Mouse (Mus musculus) thymus, adult 18-20 months (tissue): ENCODE data around the gene Sgk1.

Experiments used
- DNase-seq, 2 experiments: peaks; one replicate each; pipeline ENCODE4 v3.0.0; 2022; ENCODE audit warnings: mixed read lengths in 2 of 2

Gene Sgk1

GRCm38 (mm10) chr10:21978421-21978820 is 96.4 kb downstream of the Sgk1 start:
- DNase-seq = no peak

DNA sequence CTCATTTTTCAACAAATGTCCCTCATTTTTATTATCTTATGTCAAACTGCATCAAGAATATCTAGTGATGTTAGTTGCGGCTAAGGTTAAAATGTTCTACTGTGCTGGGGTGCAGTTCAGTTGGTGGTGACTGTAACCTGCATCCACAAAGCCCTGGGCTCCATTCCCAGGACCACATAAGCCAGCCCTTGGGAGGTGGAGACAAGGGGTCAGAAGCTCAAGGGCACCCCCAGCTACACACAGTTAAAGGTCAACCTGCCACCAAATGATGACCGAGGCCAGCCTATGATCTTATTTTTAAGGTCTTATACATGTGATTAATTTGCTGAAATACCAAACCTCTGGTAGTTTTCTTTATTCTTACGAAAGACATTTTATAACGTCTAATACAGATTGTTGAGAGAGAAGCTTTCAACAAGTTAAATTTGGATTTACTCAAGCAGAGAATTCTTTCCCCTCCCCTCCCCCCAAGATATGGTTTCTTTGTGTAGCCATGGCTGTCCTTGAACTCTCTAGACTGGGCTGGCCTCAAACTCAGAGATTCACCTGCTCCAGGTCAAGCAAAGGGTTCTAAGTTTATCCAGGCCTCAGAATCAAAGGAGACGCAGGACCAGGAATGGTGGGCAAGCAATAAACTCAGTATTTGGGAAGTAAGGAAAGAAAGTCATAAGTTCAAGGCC is 97.4 kb downstream of the Sgk1 start:
- no peak for DNase-seq

DNA sequence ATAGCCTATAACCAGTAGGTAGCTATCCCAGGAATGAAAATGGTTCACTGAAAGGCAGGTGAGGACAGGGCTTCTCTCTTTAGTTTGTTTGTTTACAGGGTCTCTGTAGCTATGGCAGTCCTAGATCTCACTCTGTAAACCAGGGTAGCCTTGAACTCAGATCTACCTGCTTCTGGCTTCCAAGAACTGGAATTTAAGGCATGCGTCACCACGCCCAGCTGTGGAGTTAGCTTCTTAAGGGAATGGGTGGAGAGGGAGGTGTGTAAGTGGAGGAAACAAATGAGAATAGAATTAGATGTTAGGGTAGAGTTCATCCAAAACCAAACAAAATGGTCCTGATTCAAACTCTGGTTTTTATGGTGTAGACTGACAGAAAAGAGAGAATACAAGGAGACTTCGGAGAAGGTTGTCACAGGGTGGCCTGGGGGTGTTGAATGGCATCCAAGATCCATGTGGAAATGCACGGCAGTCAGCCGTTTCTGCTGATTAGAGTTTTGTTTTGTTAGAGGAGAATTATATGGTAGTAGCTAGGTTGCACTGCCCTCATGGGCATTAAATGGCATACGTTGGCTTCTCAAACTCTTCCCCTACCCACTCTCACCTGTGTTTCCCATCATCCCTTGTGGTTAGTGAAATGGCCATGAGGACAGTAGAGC is 98.9 kb downstream of the Sgk1 start:
- no peak for DNase-seq

GRCm38 (mm10) chr10:21982303-21982702 is 100.3 kb downstream of the Sgk1 start:
- no peak for DNase-seq

DNA sequence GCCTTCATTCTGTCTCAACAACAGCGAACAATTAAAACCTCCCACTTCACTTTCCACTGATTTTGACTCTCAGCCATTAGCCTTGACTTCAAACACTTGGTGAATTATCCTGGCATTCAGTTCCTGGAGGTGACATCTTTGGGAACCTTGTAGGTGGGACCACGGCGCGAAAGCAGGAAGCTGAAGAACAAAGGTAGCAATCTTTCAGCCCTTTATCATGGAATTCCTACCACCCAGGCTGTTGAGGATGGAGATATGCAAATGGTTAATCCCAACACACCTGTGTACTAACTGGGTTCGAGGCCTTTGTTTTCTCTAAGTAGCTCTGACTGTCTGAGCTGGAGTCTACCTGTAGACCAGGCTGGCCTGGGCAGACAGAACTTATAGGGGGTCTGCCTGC is 106.5 kb downstream of the Sgk1 start:
- no peak for DNase-seq

- DNase-seq = peak; percentile 51 to 62
Observed at GRCm38 (mm10) chr10:21991351-21991840, 109.4 kb downstream of the Sgk1 start.

DNA sequence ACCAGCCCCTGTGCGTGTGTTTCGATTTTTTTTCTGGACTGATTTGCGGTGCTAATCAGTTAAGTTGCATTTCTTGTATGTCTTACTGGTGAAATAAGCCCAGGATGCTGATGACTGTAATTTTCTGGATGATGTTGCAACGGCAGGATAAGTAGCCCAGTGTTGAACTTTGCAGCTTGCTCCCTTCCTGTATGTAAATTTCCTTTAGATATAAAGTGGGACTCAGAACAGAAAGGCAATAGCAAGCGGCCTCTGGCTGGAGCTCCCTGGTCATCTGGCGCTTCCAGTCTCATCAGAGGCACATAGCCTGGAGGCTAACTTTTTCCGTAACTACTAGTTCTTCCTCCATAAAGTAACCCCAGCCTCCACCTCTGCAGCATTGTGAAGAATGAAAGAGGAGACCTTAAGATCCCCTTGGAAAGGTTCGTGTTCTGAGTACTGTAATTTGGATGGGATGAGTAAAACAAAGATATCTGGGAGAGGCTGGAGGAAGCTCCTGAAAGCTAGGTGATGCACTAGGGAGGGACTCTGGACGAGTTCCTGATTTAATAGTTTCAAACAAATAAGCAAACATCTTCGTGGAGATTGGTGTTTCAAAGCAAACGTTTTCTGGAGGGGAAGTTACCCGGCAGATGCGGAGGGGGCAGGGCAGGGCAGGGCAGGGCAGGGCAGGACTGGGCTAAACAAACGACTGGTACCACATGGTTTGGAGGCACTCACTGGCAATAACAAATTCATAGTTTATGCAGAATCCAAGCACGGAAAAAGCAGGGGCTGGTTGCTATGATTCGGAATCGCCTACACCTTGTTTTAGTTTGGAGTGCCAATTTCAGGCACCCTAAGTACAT is 110.2 kb downstream of the Sgk1 start:
- peak; percentile 23 to 34 for DNase-seq

DNA sequence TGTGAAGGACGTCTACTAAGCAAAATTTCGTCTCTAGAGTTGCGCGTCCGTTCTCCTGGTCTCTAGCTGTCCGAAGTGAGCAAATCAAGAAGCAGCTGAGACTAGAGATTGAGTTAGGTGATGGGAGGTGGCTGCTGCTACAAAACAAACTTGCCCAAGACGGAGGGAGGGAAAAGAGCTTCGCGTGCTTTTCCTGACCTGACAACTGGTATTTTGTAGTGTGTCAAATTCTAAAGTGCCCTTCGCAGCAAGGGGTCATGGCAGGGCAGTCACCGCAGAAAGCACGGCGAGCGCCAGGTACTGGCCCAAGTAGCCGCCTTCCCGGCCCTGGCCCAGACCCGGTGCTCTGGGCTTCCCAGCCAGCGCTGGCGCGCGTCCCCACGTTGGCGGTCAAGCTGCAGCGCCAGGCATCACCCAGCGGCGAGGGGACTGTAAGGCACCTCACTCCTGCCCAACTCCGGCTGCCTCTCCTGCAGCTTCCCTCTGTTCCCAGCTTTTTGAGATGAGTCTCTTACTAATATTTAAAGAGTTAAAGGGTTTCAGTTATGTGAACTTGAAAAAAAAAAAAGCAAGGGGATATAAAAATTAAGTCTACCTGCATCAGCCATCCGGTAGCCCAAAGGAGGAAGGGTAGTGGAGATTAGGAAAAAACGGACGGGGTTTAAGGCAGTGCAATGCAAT is 111.0 kb downstream of the Sgk1 start:
- peak; percentile 61 for DNase-seq

GRCm38 (mm10) chr10:21993515-21994373 is 111.8 kb downstream of the Sgk1 start:
- DNase-seq = no peak

DNA sequence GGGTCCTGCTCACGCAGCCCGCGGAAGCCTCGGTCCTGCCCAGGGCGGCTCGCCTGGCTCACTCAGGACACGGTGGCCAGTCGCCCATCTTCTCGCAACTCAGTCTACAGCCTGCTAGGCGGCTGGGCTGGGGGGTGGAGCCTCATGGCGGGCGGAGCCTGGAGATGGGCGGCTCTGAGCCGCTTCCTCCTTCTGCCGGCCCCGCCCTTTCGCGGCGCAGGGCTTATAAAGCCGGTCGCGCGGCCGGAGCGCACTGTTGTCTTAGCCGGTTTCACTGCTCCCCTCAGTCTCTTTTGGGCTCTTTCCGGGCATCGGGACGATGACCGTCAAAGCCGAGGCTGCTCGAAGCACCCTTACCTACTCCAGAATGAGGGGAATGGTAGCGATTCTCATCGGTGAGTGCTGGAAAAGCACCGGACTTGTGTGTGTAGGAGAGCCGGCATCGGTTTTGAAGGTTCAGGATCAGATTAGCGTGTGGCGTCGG is 112.5 kb downstream of the Sgk1 start:
- peak; percentile 94 for DNase-seq

- DNase-seq = peak in 1 of 2 experiments; percentile 36
Observed at GRCm38 (mm10) chr10:21995221-21995620, 113.2 kb downstream of the Sgk1 start.

DNA sequence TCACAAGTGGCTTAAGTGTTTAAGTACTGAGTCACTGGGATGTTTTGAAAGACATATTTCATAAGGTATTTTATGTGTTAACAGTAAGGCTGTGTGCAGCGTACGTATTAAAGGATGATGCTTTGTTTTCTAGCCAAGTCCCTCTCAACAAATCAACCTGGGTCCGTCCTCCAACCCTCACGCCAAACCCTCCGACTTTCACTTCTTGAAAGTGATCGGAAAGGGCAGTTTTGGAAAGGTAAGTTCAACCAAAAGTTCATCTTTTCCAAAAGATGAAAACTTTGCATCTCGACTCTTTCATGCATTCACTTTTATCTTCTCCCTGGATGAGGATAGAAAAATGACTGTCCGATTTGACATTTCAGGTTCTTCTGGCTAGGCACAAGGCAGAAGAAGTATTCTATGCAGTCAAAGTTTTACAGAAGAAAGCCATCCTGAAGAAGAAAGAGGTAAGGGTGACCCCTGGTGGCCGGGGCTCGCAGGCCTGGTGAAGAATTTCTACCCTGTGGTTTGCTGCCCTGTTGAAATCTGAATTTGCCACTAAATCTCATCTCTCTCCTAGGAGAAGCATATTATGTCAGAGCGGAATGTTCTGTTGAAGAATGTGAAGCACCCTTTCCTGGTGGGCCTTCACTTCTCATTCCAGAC is 113.8 kb downstream of the Sgk1 start:
- DNase-seq = peak; percentile 48 to 57

DNA sequence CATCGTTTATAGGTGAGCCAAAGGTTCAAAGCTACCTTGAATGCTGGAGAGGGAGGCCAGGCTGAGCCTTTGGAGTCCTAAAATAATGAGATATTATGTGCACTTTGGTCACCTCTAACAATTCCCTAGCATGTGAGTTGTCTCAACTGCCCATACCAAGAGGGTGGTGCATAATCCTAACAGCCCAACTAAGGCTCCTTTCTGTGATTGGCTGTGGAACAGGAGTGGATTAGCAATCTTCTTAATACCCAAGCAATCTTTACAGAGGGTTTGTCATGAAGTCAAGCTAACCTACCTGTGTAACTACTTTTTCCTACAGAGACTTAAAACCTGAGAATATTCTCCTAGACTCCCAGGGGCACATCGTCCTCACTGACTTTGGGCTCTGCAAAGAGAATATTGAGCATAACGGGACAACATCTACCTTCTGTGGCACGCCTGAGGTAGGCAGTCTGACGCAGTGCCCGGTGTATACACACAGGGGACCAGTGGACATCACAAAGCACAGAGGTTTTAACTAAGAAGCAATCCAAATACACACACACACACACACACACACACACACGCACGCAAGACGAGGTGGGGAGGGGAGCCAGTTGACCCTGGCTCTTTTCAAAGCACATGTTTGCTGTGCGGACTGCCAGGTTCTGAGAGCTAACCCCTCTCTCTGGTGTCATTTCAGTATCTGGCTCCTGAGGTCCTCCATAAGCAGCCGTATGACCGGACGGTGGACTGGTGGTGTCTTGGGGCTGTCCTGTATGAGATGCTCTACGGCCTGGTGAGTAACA is 114.9 kb downstream of the Sgk1 start:
- DNase-seq = no peak

- DNase-seq = no peak
Observed at GRCm38 (mm10) chr10:21997550-21998204, 115.7 kb downstream of the Sgk1 start.

DNA sequence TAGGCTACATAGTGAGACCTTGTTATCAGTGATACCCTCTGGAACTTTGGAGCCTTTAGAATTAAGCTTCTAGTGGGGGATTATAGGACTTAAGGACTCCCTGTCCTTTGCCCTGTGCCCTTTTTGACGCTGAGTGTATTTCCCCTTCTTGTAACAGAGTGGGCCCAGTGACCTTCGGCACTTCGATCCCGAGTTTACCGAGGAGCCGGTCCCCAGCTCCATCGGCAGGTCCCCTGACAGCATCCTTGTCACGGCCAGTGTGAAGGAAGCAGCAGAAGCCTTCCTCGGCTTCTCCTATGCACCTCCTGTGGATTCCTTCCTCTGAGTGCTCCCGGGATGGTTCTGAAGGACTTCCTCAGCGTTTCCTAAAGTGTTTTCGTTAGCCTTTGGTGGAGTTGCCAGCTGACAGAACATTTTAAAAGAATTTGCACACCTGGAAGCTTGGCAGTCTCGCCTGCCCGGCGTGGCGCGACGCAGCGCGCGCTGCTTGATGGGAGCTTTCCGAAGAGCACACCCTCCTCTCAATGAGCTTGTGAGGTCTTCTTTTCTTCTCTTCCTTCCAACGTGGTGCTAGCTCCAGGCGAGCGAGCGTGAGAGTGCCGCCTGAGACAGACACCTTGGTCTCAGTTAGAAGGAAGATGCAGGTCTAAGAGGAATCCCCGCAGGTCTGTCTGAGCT is 116.7 kb downstream of the Sgk1 start:
- no peak for DNase-seq

- no peak for DNase-seq
Observed at GRCm38 (mm10) chr10:22000491-22001306, 118.7 kb downstream of the Sgk1 start.

- no peak for DNase-seq
Observed at GRCm38 (mm10) chr10:22001621-22002020, 119.6 kb downstream of the Sgk1 start.

DNA sequence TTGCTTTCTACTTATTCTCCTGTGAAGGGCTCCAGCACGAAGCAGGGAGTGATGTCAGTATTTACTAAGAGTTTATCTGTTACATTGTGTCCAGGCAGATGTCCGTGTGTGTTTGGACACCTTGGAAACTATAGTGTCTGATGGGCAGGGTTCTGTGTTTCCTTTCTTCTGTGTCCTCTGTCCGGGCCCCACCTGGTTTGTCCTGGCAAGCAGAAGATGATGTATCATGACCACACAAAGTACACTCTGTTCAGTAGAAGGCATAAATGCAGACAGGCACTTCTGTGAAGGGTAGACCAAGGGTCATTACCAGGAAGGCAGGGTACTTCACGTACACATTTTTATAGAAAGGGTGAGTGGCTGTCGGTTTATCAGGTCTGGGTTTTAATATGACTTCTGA is 122.8 kb downstream of the Sgk1 start:
- no peak for DNase-seq
